Mouse (Mus musculus) cortical plate, adult 2 months (tissue): ENCODE data around the gene Slc7a11.

Experiments used
- CTCF ChIP-seq: fragments of 200-500 bp; IDR thresholded peaks from 2 replicates; pipeline ENCODE4 v1.5.1; 2011; ENCODE audit warnings: mild to moderate bottlenecking, control low read depth, low read length; ENCODE audit not compliant: insufficient read depth; ENCODE audit errors: extremely low read depth
- POLR2A ChIP-seq: fragments of 200-500 bp; IDR thresholded peaks from 2 replicates; pipeline ENCODE4 v1.6.1; 2011; ENCODE audit warnings: mild to moderate bottlenecking, low read length, control low read depth; ENCODE audit not compliant: insufficient read depth; ENCODE audit errors: extremely low read depth

- TF ChIP-seq CTCF (no peak), POLR2A (no peak)
These were observed 528 bp upstream of the Slc7a11 start for GRCm38 (mm10) chr3:50443942-50444341.
